Mouse (Mus musculus) heart, embryonic 15.5 days (tissue): ENCODE results near the gene Xkr7. TPM values are rescaled to one million over a fixed set of nuclear protein-coding genes. Genes with fewer than 3 reads are reported as not detected.

ENCODE experiments used
- ATAC-seq: fragments of 200-750 bp; cut with Nextera tagmentation; replicated peaks from 2 replicates; pipeline ENCODE4 v1.8.0; 2017; ENCODE audit warnings: low read depth, moderate TSS enrichment; ENCODE audit not compliant: insufficient number of reproducible peaks, insufficient read depth, low FRiP score
- H3K27ac ChIP-seq: fragments of 300-500 bp; sonication (generic); 2 replicates; pipeline ENCODE4 v1.5.1; 2015; ENCODE audit warnings: mild to moderate bottlenecking, inconsistent platforms
- H3K27me3 ChIP-seq: fragments of 300-500 bp; sonication (generic); 2 replicates; pipeline ENCODE4 v1.6.1; 2015; ENCODE audit warnings: inconsistent platforms
- H3K36me3 ChIP-seq: fragments of 300-500 bp; sonication (generic); 2 replicates; pipeline ENCODE4 v1.6.1; 2015; ENCODE audit warnings: mild to moderate bottlenecking, inconsistent platforms
- H3K4me1 ChIP-seq: fragments of 300-500 bp; sonication (generic); replicated peaks from 2 replicates; pipeline ENCODE4 v1.6.1; 2015; ENCODE audit warnings: inconsistent platforms
- H3K4me2 ChIP-seq: fragments of 300-500 bp; sonication (generic); 2 replicates; pipeline ENCODE4 v1.6.1; 2015; ENCODE audit warnings: inconsistent platforms, mild to moderate bottlenecking, moderate library complexity
- H3K4me3 ChIP-seq: fragments of 300-500 bp; sonication (generic); 2 replicates; pipeline ENCODE4 v1.5.1; 2015; ENCODE audit warnings: mild to moderate bottlenecking, inconsistent platforms
- H3K9ac ChIP-seq: fragments of 300-500 bp; sonication (generic); 2 replicates; pipeline ENCODE4 v1.6.1; 2015; ENCODE audit warnings: mild to moderate bottlenecking, inconsistent platforms
- H3K9me3 ChIP-seq: fragments of 300-500 bp; sonication (generic); replicated peaks from 2 replicates; pipeline ENCODE4 v1.6.1; 2016; ENCODE audit warnings: inconsistent platforms
- WGBS: fragments of 180-500 bp; shearing (Covaris S2); methylation state at CpG from one replicate; pipeline ENCODE4 v1.1.7; 2015; ENCODE audit warnings: mixed read lengths; 5-methylcytosine and 5-hydroxymethylcytosine counted together
- polyA plus RNA-seq: library from polyadenylated mRNA; unstranded; fragments of >200 nt; fragmentation: Nextera tagmentation; extraction: Ambion mirVana; gene quantifications from 2 replicates; pipeline ENCODE4 v1.2.1, GENCODE M21; 2015

Gene Xkr7
- not detected in 2 replicates for polyA plus RNA-seq

DNA sequence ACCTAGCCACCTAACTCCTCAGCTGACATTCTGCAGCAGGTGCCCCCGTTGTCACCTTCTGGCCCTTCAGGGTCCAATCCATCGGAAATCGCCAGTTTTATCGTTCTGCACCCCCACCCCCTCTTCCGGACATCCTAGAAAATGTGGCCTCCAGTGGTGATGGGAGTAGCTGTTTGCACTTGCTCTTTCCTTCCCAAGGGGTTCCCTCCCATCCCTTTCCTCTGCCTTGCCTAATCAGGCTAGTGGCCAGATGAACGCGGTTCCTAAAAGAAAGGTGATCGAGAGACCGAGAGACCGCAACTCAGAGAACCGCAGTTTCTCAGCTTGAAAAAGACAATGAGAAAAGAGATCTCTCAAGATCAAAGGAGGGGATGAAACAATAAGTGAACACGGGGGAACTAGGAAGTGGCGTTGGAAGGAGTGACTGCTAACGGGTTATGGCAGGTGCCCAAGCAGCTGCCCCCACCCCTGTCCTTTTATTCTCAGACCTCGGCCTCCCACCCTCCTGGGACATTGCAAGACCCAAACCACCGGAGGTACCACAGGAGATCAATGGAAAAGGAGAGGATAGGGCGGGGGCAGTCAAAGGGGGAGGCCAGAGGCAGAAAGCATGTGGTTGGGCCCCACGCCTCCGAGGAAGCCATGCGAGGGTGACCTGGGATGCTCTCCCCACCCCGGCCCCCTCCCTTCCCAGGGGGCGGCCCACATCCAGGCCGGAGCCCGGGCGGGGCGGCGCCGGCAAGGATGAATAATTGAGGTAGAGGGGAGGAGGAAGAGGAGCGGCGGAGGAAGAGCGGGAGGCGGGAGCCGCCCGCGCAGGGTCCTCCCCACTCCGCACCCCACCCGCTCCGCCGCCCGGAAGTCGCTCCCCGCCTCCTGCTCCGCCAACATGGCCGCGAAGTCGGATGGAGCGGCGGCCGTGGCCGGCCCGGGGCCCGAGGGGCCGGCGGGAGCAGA is at the start of gene Xkr7:
Xkr7 (plus strand) TSS at position 727 of the 957 bp plus-strand sequence.
- Histone ChIP-seq H3K36me3 (no peaks in the 10 kb centered on the region), H3K9ac (no peak within 1 kb of the TSS), H3K4me2 (peak within 1 kb of the TSS; percentile 69), H3K9me3 (no peaks in the 10 kb centered on the region), H3K4me1 (peaks cover 7% of the 10 kb centered on the region), H3K4me3 (peak within 1 kb of the TSS; percentile 44), H3K27me3 (peaks cover 91% of the 10 kb centered on the region), H3K27ac (no peak within 1 kb of the TSS)
- ATAC-seq, result peak; percentile 28; the same call in 1 of the 2 replicates
- WGBS, result 2% methylated on average over 43 of the region's 54 CpGs

DNA sequence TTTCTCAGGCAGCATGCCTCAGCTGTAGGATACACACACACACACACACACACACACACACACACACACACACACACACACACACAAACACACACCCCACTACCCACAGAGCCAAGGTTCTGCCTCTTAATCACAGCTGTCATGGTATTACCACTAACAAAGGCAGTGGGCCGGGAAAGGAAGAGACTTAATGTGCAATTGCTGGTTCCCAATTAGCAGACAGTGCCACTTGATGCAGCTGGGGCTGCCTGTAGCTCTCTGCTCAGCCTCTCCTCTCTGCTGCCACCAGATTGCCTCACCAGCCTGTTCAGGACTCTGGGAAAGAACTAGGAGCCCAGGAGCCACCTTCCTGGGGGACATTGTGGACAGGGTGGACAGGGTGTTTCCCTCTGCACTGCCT is 46.1 kb upstream of the Xkr7 start:
- WGBS, result 44% methylated on average over 1 of the region's 1 CpGs
- Histone ChIP-seq H3K9ac (no peak overlapping the region), H3K4me1 (no peaks in the 10 kb centered on the region), H3K36me3 (no peaks in the 10 kb centered on the region), H3K27ac (no peak overlapping the region), H3K4me2 (no peak overlapping the region), H3K9me3 (no peaks in the 10 kb centered on the region), H3K4me3 (no peak overlapping the region), H3K27me3 (peaks cover 7% of the 10 kb centered on the region)
- no peak for ATAC-seq

DNA sequence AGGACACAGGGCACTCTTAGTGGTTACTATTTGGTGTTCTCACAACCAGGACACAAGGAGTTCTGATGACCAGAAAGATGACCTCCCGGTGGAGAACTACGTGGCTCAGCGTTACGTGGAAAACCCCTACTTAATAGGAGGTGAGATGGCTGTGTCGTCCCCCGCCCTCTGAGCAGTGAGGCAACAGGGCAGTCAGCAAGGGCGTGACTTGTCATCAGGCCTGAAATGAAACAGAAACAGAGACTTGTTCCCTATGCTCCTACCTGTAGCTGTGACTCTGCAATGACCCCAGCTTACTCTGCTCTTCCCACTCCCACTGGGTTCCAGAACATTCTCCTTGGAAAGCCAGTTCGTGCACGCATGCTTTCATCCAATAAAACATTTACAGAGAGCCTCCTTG is 40.1 kb upstream of the Xkr7 start:
- 65% methylated on average over 9 of the region's 9 CpGs for WGBS
- no peak for ATAC-seq
- H3K9me3 ChIP-seq, result no peaks in the 10 kb centered on the region
- H3K9ac ChIP-seq, result no peak overlapping the region
- H3K27me3 ChIP-seq, result peaks cover 3% of the 10 kb centered on the region; the same call in 1 of the 2 replicates
- no peaks in the 10 kb centered on the region for H3K36me3 ChIP-seq
- H3K4me2 ChIP-seq, result no peak overlapping the region
- H3K4me1 ChIP-seq, result no peaks in the 10 kb centered on the region
- H3K4me3 ChIP-seq, result no peak overlapping the region
- H3K27ac ChIP-seq, result no peak overlapping the region

DNA sequence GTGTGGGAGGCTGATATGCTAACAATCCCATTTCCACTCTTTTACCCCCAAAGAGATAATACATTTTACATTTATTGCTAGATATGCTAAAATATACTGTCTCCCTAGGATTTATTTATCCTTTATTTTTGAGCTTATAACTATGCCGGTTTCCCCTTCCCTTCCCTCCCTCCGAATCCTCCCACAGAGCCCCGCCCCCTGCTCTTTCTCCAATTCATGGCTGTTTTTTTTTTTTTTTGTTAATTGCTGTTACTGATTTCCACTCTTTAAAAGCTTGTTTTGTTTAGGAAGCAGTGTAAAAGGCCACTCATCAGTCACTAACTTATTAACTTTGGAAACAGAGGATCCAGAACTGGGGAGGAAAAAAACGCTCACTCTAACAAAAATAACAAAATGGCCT is 34.6 kb upstream of the Xkr7 start:
- no peak overlapping the region for H3K4me2 ChIP-seq
- WGBS, result 59% methylated on average over 4 of the region's 4 CpGs
- no peaks in the 10 kb centered on the region for H3K9me3 ChIP-seq

DNA sequence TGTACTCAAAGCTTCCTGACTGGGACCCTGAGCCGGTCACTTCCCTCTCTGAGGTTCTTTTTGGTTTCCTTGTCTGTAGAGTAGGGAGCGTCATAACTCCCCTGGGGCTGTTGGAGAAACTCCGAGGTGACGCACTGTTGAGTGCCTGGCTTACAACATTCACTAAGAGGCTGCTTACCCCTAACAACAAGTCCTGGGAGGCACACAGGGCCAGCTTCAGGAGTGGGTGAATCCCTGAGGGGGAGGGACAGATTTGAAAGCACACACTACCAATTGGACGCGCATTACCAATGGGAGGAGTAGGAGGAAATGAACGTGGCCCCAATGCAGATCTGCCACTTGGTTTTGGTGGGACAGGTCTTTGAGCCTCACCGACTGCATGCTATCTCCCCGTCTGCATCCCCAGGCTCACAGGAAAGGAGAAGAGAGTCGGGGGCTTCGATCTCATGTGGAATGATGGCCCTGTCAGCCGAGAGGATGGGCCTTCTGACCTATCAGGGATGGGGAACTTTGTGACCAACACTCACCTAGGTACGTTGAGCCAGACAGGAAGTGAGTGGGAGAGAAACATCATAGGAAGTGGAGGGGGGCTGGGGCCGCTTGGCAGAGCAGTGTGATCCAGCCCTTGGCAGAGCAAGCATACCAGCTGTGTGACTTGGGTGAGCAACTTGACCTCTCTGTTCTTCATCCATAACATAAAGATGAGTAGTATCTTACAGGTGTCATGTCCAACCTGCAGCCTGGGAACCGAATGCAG is 29.0 kb upstream of the Xkr7 start:
- Histone ChIP-seq H3K9me3 (no peaks in the 10 kb centered on the region), H3K27ac (no peak overlapping the region), H3K27me3 (peaks cover 2% of the 10 kb centered on the region; the same call in 1 of the 2 replicates), H3K36me3 (peaks cover 4% of the 10 kb centered on the region; the same call in 1 of the 2 replicates), H3K9ac (no peak overlapping the region), H3K4me1 (no peaks in the 10 kb centered on the region), H3K4me3 (no peak overlapping the region), H3K4me2 (no peak overlapping the region)
- ATAC-seq, result no peak
- 67% methylated on average over 15 of the region's 15 CpGs for WGBS

More for the DNA sequence above, 34.6 kb upstream of the Xkr7 start:
- H3K27me3 ChIP-seq, result 0 out of 2 replicates have a peak, but pooled peaks cover 2% of the 10 kb centered on the region
- H3K9ac ChIP-seq, result no peak overlapping the region
- no peaks in the 10 kb centered on the region for H3K4me1 ChIP-seq
- ATAC-seq, result no peak
- no peaks in the 10 kb centered on the region for H3K36me3 ChIP-seq
- no peak overlapping the region for H3K4me3 ChIP-seq
- H3K27ac ChIP-seq, result no peak overlapping the region

DNA sequence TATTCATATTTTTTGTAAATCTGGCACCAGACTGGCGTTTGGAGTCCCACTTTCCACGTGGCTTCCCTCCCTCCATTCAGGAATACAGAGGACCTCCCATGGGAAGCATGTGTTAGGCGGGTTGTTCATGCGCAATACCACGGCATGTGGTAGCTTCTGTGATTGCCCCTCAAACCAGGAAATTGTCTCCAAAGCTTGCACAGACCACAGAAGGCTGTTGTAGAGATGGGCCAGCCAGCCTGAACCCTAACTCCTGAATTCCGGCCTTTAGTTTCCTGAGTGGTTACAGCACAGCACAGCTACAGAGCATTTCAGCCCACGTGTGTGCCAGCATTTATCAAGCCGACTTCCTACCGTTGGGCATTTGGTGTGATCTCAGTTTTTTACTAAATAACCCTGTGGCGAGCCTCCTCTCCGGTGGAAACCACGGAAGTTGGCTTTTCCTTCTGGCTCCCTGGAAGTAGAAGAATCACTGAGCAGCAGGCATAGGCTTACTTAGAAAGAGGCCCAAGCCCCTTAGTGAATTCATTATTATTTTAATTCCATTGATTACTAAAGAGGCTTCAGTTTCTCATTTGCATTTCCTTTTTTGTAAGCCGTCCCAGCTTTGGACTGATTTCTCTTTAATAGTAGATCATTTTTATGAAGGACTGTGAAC is 27.8 kb upstream of the Xkr7 start:
- H3K36me3 ChIP-seq, result peaks cover 16% of the 10 kb centered on the region; the same call in 1 of the 2 replicates
- ATAC-seq, result no peak
- no peak overlapping the region for H3K27ac ChIP-seq
- no peak overlapping the region for H3K4me3 ChIP-seq
- WGBS, result 56% methylated on average over 13 of the region's 13 CpGs
- no peak overlapping the region for H3K4me2 ChIP-seq
- peaks cover 2% of the 10 kb centered on the region; the same call in 1 of the 2 replicates for H3K27me3 ChIP-seq
- no peaks in the 10 kb centered on the region for H3K9me3 ChIP-seq
- H3K9ac ChIP-seq, result no peak overlapping the region
- no peaks in the 10 kb centered on the region for H3K4me1 ChIP-seq

DNA sequence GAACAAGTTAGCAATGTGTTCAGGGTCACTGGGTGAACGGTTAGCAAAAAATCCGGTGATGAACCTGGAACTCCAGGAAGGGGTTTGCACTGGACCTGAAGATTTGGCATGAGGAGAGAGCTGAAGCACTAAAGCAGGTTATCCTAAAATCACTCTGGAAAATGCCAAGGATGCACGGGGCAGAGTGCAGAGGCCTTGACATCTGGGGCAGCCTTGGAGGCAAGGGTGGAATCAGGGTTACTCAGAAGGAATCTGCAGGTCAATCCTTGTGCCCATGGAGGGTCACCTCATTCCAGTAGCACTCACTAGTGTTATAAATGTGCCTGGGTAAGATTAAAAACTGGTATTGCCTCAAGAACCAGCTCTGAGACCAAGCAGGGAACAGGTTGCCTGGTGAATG is 25.7 kb upstream of the Xkr7 start:
- Histone ChIP-seq H3K4me1 (no peaks in the 10 kb centered on the region), H3K4me3 (no peak overlapping the region), H3K9me3 (no peaks in the 10 kb centered on the region), H3K27ac (no peak overlapping the region), H3K4me2 (no peak overlapping the region), H3K9ac (no peak overlapping the region), H3K36me3 (peaks cover 36% of the 10 kb centered on the region; the same call in 1 of the 2 replicates), H3K27me3 (peaks cover 2% of the 10 kb centered on the region; the same call in 1 of the 2 replicates)
- ATAC-seq, result no peak
- 82% methylated on average over 3 of the region's 3 CpGs for WGBS

DNA sequence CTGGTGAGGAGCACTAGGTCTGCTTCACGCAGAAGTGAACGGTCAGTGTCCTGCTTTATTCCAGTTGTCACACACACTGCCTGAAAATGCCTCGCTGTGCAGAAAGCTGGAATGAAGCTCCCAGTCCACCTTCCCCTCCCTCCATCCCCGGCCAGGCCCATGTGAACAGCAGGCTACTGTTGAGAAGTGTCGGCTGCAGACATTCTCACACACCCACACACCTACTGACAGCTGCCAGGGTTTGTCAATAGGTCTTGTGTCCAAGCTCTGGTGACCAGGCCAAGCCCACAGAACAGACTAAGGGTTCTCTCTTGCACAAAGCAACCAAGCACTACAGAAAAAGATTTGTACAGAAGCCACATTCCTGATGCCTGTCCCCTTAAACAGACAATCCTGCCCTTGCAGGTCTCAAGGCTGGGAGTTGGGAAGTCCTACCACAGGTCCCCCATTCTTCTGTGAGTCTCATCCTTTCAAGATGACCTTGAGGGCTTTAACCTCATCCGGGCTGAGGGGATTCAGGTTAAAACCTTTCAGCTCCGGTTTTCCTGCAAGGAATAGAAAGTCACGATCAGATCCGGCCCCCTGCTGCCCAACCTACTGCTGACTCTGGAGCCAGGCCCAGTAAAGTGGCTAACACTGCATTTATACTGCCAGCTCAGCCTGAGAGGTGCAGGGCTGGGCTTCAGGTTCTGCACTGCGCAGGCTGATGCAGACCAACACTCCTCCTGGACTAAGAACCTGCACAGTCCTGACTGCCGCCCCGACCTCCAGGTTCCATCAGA is 22.3 kb upstream of the Xkr7 start:
- no peak overlapping the region for H3K27ac ChIP-seq
- no peak overlapping the region for H3K4me3 ChIP-seq
- H3K9me3 ChIP-seq, result no peaks in the 10 kb centered on the region
- H3K9ac ChIP-seq, result no peak overlapping the region
- H3K27me3 ChIP-seq, result no peaks in the 10 kb centered on the region
- no peak for ATAC-seq
- no peak overlapping the region for H3K4me2 ChIP-seq
- H3K36me3 ChIP-seq, result peaks cover 56% of the 10 kb centered on the region; the same call in 1 of the 2 replicates
- WGBS, result 83% methylated on average over 12 of the region's 12 CpGs
- H3K4me1 ChIP-seq, result peaks cover 7% of the 10 kb centered on the region

DNA sequence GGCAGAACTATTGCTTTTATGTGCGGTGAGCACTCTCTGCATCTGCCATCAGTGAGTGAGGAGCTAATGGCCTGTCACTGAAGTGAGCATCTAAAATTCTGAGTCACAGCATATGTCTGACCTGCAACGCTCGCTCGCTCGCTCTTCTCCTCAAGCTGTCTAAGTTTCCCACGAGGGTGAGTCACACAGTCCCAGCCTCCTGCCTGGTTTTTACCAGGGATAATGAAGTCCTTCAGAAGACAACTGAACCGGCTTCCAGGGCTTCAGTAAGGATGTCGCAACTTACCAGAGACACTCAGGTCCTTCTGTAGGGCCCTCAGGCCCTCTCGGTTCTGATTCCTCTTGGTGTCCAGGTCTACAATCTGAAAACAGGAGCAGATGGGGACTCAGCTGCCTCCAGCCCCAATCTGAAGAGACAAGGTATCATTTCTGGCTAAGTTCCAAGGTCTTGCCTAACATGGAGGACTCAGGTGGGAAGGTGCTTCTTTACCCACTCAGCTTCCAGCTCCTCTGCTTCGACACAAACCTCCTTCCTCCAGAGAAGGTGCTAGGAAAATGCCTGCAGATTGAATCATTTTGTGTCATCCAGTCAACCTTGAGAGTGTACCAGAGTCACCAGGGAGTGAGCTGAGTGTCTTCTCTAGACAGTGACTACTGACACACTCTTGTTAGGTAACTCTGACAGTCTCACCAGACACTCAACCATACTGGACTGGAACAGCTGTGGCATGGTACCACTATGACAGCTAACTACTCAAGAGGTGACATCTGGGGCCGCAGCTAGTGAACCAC is 17.7 kb upstream of the Xkr7 start:
- WGBS, result 87% methylated on average over 11 of the region's 11 CpGs
- H3K9ac ChIP-seq, result no peak overlapping the region
- no peaks in the 10 kb centered on the region for H3K9me3 ChIP-seq
- no peak overlapping the region for H3K27ac ChIP-seq
- ATAC-seq, result no peak
- H3K36me3 ChIP-seq, result peaks cover 39% of the 10 kb centered on the region; the same call in 1 of the 2 replicates
- peaks cover 11% of the 10 kb centered on the region for H3K4me1 ChIP-seq
- H3K4me3 ChIP-seq, result peak overlapping the region; percentile 98
- H3K27me3 ChIP-seq, result peaks cover 18% of the 10 kb centered on the region; the same call in 1 of the 2 replicates
- peak overlapping the region; percentile 90 for H3K4me2 ChIP-seq
